Mouse (Mus musculus): ENCODE measurements at regions not wholly inside any gene's neighbourhood (a gene's known extent, or its start where the extent isn't known, plus 50 kb on each side); places are given as distances from the start of the nearest gene placed in this dataset.
"Not testable (repeated sequence)": the region's sequence is repeated elsewhere in the genome, so short reads cannot be mapped to it uniquely, and the experiment has no call there.

DNA sequence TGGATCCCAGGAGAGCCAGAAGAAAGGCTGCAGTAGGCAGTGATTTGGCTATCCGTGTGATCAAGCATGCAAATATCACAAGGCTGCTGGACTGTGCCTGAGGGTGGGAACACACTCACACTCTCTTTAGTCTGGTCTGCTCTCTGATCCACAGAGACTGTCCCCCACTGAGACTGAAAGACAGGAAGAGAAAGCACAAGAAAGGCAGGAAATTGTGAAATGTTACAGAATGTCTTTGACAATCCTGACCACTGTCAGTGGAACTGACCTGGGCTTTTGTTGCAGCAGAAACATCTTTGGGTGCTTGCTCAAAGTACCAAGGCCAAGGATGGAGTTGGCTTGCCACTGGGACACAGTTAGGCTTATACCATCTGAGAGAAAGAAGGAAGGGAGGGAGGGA, 52.3 kb upstream of the Gpd2 start:
- DNase-seq, result no peak

DNA sequence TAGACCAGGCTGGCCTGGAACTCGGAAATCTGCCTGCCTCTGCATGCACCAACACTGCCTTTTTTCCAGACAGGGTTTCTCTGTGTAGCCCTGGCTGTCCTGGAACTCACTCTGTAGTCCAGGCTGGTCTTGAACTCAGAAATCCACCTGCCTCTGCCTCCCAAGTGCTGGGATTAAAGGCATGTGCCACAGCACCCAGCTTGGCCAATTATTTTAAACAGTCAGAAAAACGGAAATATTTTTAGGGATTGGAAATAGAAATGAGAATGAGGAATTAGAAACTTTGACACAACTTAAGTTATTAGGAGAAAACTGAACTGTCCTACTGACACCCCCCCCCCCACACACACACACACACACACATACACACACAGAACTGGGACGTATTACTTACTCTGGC, 54.3 kb upstream of the Gpd2 start:
- DNase-seq, result not testable (repeated sequence)

- DNase-seq, result peak; percentile 95 to 96
These were observed 55.5 kb upstream of the Gpd2 start for GRCm38 (mm10) chr2:57181692-57182541.

DNA sequence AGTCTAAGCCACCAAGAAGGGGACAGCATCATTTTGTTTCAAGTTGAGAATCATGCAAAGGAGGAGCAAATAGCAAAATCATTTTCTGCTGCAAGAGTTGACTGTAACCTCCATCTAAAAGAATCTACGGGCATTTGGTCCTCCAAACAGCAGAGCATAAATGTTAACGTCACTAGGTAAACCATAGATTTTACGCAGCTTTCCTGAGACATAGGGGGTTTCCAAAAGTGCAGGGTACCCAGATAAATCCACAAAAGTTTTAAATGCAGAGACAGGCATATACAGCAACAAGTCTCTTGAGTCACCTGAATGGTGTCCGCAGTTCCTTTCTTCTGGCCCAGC, 56.1 kb upstream of the Gpd2 start:
- DNase-seq, result no peak

GRCm38 (mm10) chr2:57178056-57178455, 54.3 kb upstream of the Nr4a2 start:
- DNase-seq, result no peak

GRCm38 (mm10) chr2:57176547-57176946, 52.7 kb upstream of the Nr4a2 start:
- DNase-seq, result no peak

GRCm38 (mm10) chr2:57175219-57175618, 51.4 kb upstream of the Nr4a2 start:
- DNase-seq, result no peak

Data from kidney, postnatal 25 days (tissue).